Mouse (Mus musculus): ENCODE data around the gene Nprl3. TPM values are rescaled to one million over a fixed set of nuclear protein-coding genes. Genes with fewer than 3 reads are reported as not detected.

Gene Nprl3
- polyA plus RNA-seq (2012; rRNA removed) = 26.5 and 30.6 TPM in 2 replicates

DNA sequence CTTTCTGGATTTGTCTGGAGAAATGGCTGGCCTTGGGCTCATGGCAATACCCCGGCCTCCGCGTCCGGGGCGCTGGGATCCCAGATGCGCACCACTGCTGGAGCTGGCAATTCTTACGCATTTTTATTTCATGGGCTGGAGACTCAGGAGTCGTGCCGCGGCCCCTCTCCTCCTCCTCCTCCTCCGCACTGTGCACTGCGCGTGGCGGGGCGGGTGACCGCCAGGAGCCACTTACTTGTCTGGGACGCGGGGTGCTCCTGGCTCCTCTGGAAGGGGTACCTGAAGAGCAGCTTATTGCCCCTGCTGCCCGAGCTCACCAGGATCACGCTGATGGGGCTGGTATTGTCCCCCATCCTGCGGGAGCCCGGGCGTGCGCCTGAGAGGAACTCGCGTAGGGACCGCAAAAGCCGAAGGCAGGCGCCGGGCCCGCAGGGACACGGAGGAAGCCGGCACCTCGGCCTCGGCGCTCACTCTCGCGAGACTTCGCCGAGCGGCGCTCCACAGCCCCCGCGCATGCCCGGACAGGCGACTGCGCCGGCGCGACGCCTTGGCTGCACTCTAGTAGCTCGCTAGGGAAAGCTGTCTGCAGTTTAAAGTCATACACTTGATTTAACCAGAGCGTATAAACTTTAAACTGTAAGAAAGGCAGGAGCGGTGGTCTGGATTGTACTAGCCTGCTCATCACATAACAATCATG, at the start of gene Nprl3:
Gene Nprl3 (minus strand): TSS at position 520 of the 697 bp plus-strand sequence.

DNA sequence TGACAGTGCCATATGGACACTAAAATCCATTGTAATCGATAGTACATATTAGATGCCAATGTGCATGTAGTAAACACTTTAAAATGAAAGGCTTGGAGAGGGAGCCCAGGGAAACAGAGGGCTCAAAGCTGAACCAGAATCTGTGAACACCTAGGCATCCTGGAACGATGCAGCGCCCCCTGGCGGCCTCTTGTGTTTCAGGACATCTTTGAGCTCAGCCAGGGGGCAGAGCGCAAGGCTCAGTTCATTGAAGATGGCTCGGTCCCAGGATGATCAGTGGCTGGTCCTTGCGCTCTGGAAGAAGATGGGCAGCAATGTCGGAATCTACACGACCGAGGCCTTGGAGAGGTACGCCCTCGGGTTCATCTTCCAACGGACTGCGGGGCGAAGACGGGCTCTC, 32.4 kb upstream of the Nprl3 start, which contains the start of gene Hbq1a:
Gene Hbq1a (plus strand): TSS at position 205 of the 400 bp plus-strand sequence.

GRCm38 (mm10) chr11:32296203-32296602, 28.7 kb upstream of the Nprl3 start, which contains the start of gene Hba-a2:
Gene Hba-a2 (plus strand): TSS chr11:32296489.

GRCm38 (mm10) chr11:32286695-32287492, 19.4 kb upstream of the Nprl3 start, which contains the start of gene Hbq1b:
Gene Hbq1b (plus strand): TSS chr11:32286965.

GRCm38 (mm10) chr11:32283091-32283777, 15.7 kb upstream of the Nprl3 start, which contains the start of gene Hba-a1:
Gene Hba-a1 (plus strand): TSS chr11:32283511.

GRCm38 (mm10) chr11:32276347-32276746, 8.8 kb upstream of the Nprl3 start, which contains the start of gene Hba-x:
Gene Hba-x (plus strand): TSS chr11:32276400.

GRCm38 (mm10) chr11:32226124-32226871, 41.2 kb downstream of the Nprl3 start, which contains the start of gene Mpg:
Gene Mpg (plus strand): TSS chr11:32226505.

GRCm38 (mm10) chr11:32221951-32222409, 45.5 kb downstream of the Nprl3 start, which contains the start of gene Rhbdf1:
Gene Rhbdf1 (minus strand): TSS chr11:32222300.

DNA sequence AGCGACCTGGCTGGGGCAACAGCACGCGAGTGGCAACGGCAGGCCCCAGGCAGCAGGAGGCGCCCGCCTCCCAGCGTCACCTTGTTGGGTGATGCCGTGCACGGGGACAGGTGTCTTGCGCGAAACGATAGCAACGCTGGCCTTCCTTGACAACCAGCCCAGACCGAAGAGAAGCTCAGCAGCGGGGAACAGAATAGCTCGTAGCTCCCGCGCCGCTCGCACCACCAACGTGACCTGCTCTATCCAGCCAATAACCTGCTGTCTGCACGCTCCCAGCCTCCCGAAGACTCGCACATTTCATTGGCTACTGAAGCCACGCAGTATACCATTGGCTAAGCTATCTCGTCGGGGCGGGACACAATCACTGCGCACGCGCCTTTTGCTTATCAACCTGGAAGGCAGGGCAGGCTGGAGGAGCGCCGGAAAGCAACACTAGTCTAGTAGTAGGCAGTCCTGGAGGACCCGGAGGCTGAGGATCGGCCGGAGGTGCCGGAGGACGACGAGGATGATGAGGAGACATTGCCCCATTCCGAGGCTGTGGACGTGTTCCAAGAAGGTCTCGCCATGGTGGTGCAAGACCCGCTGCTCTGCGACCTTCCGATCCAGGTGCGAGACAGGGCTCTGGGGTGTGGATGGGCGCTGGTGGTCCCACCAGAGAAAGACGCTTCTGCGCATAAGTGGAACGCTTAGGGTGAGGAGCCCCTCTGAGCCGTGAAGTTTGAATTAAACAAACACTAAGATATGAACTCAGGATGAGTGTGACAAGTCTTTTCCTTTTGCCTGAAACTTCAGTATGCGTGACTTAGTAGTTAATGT, 62.2 kb downstream of the Nprl3 start, which contains the start of gene Snrnp25:
Gene Snrnp25 (plus strand): TSS at position 358 of the 816 bp plus-strand sequence.

GRCm38 (mm10) chr11:32200075-32200601, 67.4 kb downstream of the Nprl3 start, which contains the start of gene Il9r:
Gene Il9r (minus strand): TSS chr11:32200279.

Other genes starting within 250 kb of the Nprl3 start
- 0.03 and 0.11 TPM in 2 replicates for gene Il9r, start 67.4 kb downstream of the Nprl3 start, polyA plus RNA-seq (2012; rRNA removed)
- gene Snrnp25, start 62.3 kb downstream of the Nprl3 start, polyA plus RNA-seq (2012; rRNA removed) = 32.9 and 34.4 TPM in 2 replicates
- gene Rhbdf1, start 45.4 kb downstream of the Nprl3 start, polyA plus RNA-seq (2012; rRNA removed) = 7.2 TPM in 2 replicates
- gene Mpg, start 41.2 kb downstream of the Nprl3 start, polyA plus RNA-seq (2012; rRNA removed) = 7.9 and 8.0 TPM in 2 replicates
- gene Hba-x, start 8.7 kb upstream of the Nprl3 start, polyA plus RNA-seq (2012; rRNA removed) = 3.7 and 4.5 TPM in 2 replicates
- gene Hba-a1, start 15.8 kb upstream of the Nprl3 start, polyA plus RNA-seq (2012; rRNA removed) = 29,511 and 32,224 TPM in 2 replicates
- 87.2 and 94.5 TPM in 2 replicates for gene Hbq1b, start 19.3 kb upstream of the Nprl3 start, polyA plus RNA-seq (2012; rRNA removed)
- 100,647 and 102,463 TPM in 2 replicates for gene Hba-a2, start 28.8 kb upstream of the Nprl3 start, polyA plus RNA-seq (2012; rRNA removed)
- gene Hbq1a, start 32.4 kb upstream of the Nprl3 start, polyA plus RNA-seq (2012; rRNA removed) = 3.0 and 3.7 TPM in 2 replicates
- 0.78 and 1.0 TPM in 2 replicates for gene Sh3pxd2b, start 80.1 kb upstream of the Nprl3 start, polyA plus RNA-seq (2012; rRNA removed)
- gene Ubtd2, start 187.7 kb upstream of the Nprl3 start, polyA plus RNA-seq (2012; rRNA removed) = 3.6 and 3.9 TPM in 2 replicates